Mouse (Mus musculus): ENCODE measurements around the gene Gucy1b2. TPM values are rescaled to one million over a fixed set of nuclear protein-coding genes. Genes with fewer than 3 reads are reported as not detected.

Gucy1b2 gene
- total and polyA plus RNA-seq, 2 experiments from 2014 or later: 0.04 TPM; not detected in 1

DNA sequence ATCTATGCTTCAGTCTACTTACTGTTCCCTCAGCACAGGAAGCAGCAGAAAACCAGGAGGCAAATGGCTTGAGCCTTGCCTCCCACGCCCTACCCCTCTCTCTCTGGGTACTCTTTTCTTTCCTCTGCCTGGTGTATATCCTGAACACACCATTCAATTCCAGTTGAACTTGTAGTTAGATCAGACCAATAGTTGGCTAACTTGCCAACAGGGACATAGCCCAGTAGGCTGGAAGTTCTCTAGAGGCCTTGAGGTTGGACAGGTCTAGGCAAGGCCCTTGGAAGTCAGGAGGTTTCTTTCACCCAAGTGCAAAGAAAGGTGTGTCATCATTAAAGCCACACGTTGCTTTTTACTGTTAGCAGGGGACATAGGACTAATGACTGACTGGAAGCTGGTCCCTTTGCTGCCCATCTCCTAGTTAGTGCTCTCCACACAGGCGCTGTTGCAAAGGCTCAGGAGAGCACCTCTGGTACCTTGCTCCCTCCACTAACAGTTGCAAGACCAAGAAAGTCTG, 72.2 kb downstream of the Gucy1b2 start:
- Histone ChIP-seq H3K9ac (replicated peaks; ENCODE audit: low read depth, low read length) (no peak overlapping the region), H3K4me1 (ENCODE audit: control insufficient read depth, insufficient read depth) (no peaks in the 10 kb centered on the region), H3K36me3 (replicated peaks; ENCODE audit: control insufficient read depth, insufficient read depth, low read length) (no peaks in the 10 kb centered on the region), H3K9me3 (replicated peaks; ENCODE audit: control insufficient read depth, low read length) (no peaks in the 10 kb centered on the region), H3K27me3 (ENCODE audit: control insufficient read depth, insufficient read depth, low read length) (no peaks in the 10 kb centered on the region), H3K27ac (ENCODE audit: low read depth) (no peak overlapping the region), H3K4me3 (ENCODE audit: low read depth, low read length) (no peak overlapping the region), H3K4me2 (ENCODE audit: low read depth, low read length) (no peak overlapping the region)
- DNase-seq (ENCODE audit: low spot score): no peak
- no peak for TF ChIP-seq CTCF (IDR thresholded peaks at IDR 0.05; ENCODE audit: low read depth)
- WGBS: 79% methylated on average over 3 of the region's 3 CpGs
- no peak for ATAC-seq (ENCODE audit: insufficient read depth, low read depth)

DNA sequence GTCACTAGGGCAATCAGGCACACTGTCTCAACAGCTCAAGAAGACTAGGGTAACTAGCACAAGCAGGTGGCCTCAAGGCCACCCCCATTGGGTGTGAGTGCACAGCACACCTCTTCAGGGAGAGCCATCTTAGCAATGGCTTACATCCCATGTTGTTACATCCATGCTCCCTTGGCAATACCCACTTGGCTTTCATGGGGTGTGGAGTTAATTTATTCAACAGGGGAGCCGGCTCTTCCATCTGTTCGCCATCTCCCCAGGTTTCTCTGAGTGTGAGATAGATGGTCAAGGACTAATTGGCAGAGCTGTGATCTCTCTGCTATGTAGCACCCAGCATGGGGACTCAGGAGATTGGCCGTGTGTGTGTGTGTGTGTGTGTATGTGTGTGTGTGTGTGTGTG, 73.0 kb downstream of the Gucy1b2 start:
- H3K4me2 ChIP-seq (ENCODE audit: low read depth, low read length): no peak overlapping the region
- H3K27me3 ChIP-seq (ENCODE audit: control insufficient read depth, insufficient read depth, low read length): no peaks in the 10 kb centered on the region
- no peak overlapping the region for H3K4me3 ChIP-seq (ENCODE audit: low read depth, low read length)
- no peaks in the 10 kb centered on the region for H3K36me3 ChIP-seq (replicated peaks; ENCODE audit: control insufficient read depth, insufficient read depth, low read length)
- WGBS: 77% methylated on average over 3 of the region's 3 CpGs
- DNase-seq (ENCODE audit: low spot score): no peak
- no peaks in the 10 kb centered on the region for H3K9me3 ChIP-seq (replicated peaks; ENCODE audit: control insufficient read depth, low read length)
- H3K4me1 ChIP-seq (ENCODE audit: control insufficient read depth, insufficient read depth): no peaks in the 10 kb centered on the region
- no peak for TF ChIP-seq EP300 (IDR thresholded peaks at IDR 0.05; ENCODE audit: low read depth)
- no peak for TF ChIP-seq CTCF (IDR thresholded peaks at IDR 0.05; ENCODE audit: low read depth)
- H3K9ac ChIP-seq (replicated peaks; ENCODE audit: low read depth, low read length): no peak overlapping the region
- H3K27ac ChIP-seq (ENCODE audit: low read depth): no peak overlapping the region
- no peak for ATAC-seq (ENCODE audit: insufficient read depth, low read depth)

DNA sequence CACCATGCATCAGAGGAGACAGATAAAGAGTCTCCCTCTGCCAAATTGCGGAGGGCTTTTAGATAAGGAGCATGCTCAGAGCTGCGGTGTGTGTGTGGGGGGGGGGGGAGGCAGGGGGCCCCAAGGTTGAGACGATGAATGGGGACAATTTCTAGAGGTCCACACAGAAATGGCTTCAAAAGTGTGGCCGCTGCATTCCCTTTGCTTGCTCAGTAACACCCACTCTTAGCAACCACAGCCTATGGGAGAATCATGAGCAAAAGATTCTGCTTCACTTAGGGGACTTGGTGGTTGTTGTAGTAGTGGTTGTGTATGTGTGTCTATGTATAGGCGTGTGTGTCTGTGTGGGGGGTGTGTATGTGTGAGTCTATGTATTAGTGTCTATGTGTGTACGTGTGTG, 75.5 kb downstream of the Gucy1b2 start:
- no peaks in the 10 kb centered on the region for H3K27me3 ChIP-seq (ENCODE audit: control insufficient read depth, insufficient read depth, low read length)
- TF ChIP-seq EP300 (IDR thresholded peaks at IDR 0.05; ENCODE audit: low read depth) (no peak), CTCF (IDR thresholded peaks at IDR 0.05; ENCODE audit: low read depth) (no peak)
- H3K4me2 ChIP-seq (ENCODE audit: low read depth, low read length): no peak overlapping the region
- no peaks in the 10 kb centered on the region for H3K9me3 ChIP-seq (replicated peaks; ENCODE audit: control insufficient read depth, low read length)
- no peak overlapping the region for H3K27ac ChIP-seq (ENCODE audit: low read depth)
- 53% methylated on average over 6 of the region's 6 CpGs for WGBS
- DNase-seq (ENCODE audit: low spot score) (no peak), ATAC-seq (ENCODE audit: insufficient read depth, low read depth) (no peak)
- no peaks in the 10 kb centered on the region for H3K36me3 ChIP-seq (replicated peaks; ENCODE audit: control insufficient read depth, insufficient read depth, low read length)
- H3K4me1 ChIP-seq (ENCODE audit: control insufficient read depth, insufficient read depth): peaks cover 7% of the 10 kb centered on the region
- H3K9ac ChIP-seq (replicated peaks; ENCODE audit: low read depth, low read length): no peak overlapping the region
- no peak overlapping the region for H3K4me3 ChIP-seq (ENCODE audit: low read depth, low read length)

DNA sequence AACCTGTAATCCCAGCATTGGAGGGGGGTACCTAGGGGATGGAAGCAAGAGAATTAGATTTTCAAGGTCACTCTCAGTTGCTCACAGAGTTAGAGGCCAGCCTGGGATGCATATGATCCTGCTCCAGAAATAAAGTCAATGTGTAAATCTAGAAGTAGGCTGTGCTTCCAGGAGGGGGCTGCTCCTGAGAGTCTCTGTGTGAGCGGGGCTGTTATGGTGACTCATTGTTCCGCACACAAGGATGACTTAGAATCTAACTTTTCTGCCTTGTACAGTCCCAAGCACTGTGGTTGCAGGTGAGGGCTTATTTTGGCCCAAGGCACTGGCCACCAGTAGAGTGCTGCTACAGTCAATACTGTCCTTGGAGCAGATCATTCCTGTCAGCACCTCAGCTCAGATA, 76.7 kb downstream of the Gucy1b2 start:
- TF ChIP-seq EP300 (IDR thresholded peaks at IDR 0.05; ENCODE audit: low read depth): no peak
- TF ChIP-seq CTCF (IDR thresholded peaks at IDR 0.05; ENCODE audit: low read depth): no peak
- no peak for ATAC-seq (ENCODE audit: insufficient read depth, low read depth)
- DNase-seq (ENCODE audit: low spot score): no peak
- Histone ChIP-seq H3K4me1 (ENCODE audit: control insufficient read depth, insufficient read depth) (peaks cover 15% of the 10 kb centered on the region), H3K4me3 (ENCODE audit: low read depth, low read length) (no peak overlapping the region), H3K9me3 (replicated peaks; ENCODE audit: control insufficient read depth, low read length) (no peaks in the 10 kb centered on the region), H3K36me3 (replicated peaks; ENCODE audit: control insufficient read depth, insufficient read depth, low read length) (no peaks in the 10 kb centered on the region), H3K4me2 (ENCODE audit: low read depth, low read length) (no peak overlapping the region), H3K27me3 (ENCODE audit: control insufficient read depth, insufficient read depth, low read length) (no peaks in the 10 kb centered on the region), H3K9ac (replicated peaks; ENCODE audit: low read depth, low read length) (no peak overlapping the region), H3K27ac (ENCODE audit: low read depth) (no peak overlapping the region)
- WGBS: 81% methylated on average over 2 of the region's 2 CpGs

DNA sequence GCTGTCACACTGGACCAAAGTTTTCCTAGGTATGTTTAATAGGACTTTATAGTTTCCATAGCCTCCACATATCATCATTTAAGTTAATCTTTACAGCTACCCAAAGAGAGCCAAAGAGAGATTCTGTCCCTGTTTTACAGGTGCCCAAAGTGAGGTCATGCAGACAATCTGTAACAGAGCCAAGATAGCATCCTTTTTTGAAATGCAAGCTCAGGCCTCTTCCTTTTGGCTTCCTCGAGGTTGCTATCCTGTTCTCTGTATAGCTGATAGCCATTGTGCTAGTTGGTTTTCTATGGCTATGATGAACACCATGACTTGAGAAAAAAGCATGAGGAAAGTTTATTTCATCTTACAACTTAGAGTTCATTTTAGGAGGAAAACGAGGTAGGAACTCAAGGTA, 80.0 kb downstream of the Gucy1b2 start:
- Histone ChIP-seq H3K9me3 (replicated peaks; ENCODE audit: control insufficient read depth, low read length) (no peaks in the 10 kb centered on the region), H3K27me3 (ENCODE audit: control insufficient read depth, insufficient read depth, low read length) (no peaks in the 10 kb centered on the region), H3K4me3 (ENCODE audit: low read depth, low read length) (no peak overlapping the region), H3K4me2 (ENCODE audit: low read depth, low read length) (no peak overlapping the region), H3K9ac (replicated peaks; ENCODE audit: low read depth, low read length) (no peak overlapping the region), H3K36me3 (replicated peaks; ENCODE audit: control insufficient read depth, insufficient read depth, low read length) (no peaks in the 10 kb centered on the region), H3K4me1 (ENCODE audit: control insufficient read depth, insufficient read depth) (peaks cover 23% of the 10 kb centered on the region), H3K27ac (ENCODE audit: low read depth) (no peak overlapping the region; the same call in 1 of the 2 replicates)
- DNase-seq (ENCODE audit: low spot score): no peak
- TF ChIP-seq CTCF (IDR thresholded peaks at IDR 0.05; ENCODE audit: low read depth) (no peak), EP300 (IDR thresholded peaks at IDR 0.05; ENCODE audit: low read depth) (no peak)
- WGBS: 45% methylated on average over 2 of the region's 2 CpGs
- no peak for ATAC-seq (ENCODE audit: insufficient read depth, low read depth)

DNA sequence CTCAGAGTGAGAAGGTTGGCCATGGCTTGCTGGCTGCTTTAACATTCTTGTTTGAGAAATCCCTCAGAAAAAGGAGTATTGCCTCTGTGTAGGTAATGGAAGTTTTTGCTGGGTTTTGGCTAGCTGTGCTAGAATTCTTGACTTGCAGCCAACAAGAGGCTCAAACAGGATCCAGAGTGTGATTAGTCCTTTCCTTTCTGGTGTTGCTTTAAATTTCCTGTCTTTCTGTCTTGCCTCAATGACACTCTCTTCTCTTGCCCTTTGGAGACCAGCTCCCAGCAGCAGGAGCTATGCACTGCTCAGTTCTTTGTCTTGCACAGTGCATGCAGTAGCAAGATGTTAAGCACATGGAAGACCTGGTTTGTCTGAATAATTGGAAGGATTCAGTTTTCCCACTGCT, 80.4 kb downstream of the Gucy1b2 start:
- DNase-seq (ENCODE audit: low spot score) (peak; percentile 71), ATAC-seq (ENCODE audit: insufficient read depth, low read depth) (peak; percentile 68)
- TF ChIP-seq CTCF (IDR thresholded peaks at IDR 0.05; ENCODE audit: low read depth): no peak
- 0 out of 2 replicates have a peak, but pooled peaks have one; percentile 43 for TF ChIP-seq EP300 (IDR thresholded peaks at IDR 0.05; ENCODE audit: low read depth)
- no peak overlapping the region for H3K4me2 ChIP-seq (ENCODE audit: low read depth, low read length)
- no peak overlapping the region for H3K9ac ChIP-seq (replicated peaks; ENCODE audit: low read depth, low read length)
- no peak overlapping the region for H3K4me3 ChIP-seq (ENCODE audit: low read depth, low read length)
- no peak overlapping the region; the same call in 1 of the 2 replicates for H3K27ac ChIP-seq (ENCODE audit: low read depth)
- no peaks in the 10 kb centered on the region for H3K9me3 ChIP-seq (replicated peaks; ENCODE audit: control insufficient read depth, low read length)
- no peaks in the 10 kb centered on the region for H3K36me3 ChIP-seq (replicated peaks; ENCODE audit: control insufficient read depth, insufficient read depth, low read length)
- H3K27me3 ChIP-seq (ENCODE audit: control insufficient read depth, insufficient read depth, low read length): no peaks in the 10 kb centered on the region
- peaks cover 23% of the 10 kb centered on the region for H3K4me1 ChIP-seq (ENCODE audit: control insufficient read depth, insufficient read depth)

Measured in heart, postnatal 0 days (tissue).